Mouse (Mus musculus) left cerebral cortex, postnatal 14 days (tissue): ENCODE measurements around the gene Sub1. TPM values are rescaled to one million over a fixed set of nuclear protein-coding genes. Genes with fewer than 3 reads are reported as not detected.
A peak's percentile ranks its signal among the peaks of the same experiment; 100 is the strongest.

Experiments used
- DNase-seq, 2 experiments: peaks; one replicate each; pipeline ENCODE4 v3.0.0; 2021 to 2022; ENCODE audit warnings: low spot score in 2 of 2, mixed read lengths in 1 of 2
- intact Hi-C: fragments of 180-260 bp; cut with DNase I; formaldehyde crosslinking; loops from one replicate; pipeline ENCODE4 v1.15.1; 2025
- long read RNA-seq, 2 experiments: library from polyadenylated mRNA; stranded (forward); transcript quantifications; one replicate each; pipeline ENCODE4 v2.0.0; 2021
- total RNA-seq, 2 experiments: library from RNA; stranded (reverse); gene quantifications; 2 replicates each; pipeline ENCODE4 v1.2.3; 2021

Sub1 gene
- 100 to 1,000 TPM; 308 to 316 TPM for total RNA-seq
- long read RNA-seq, experiment 1, transcript Sub1-201 (5 exons, 3,372 nt) = major isoform, 389 of 401 reads
- long read RNA-seq, experiment 1, partial matches to known transcripts = 7 of 401 reads
- long read RNA-seq, experiment 1, other reads (novel, unspliced or antisense) = 5 of 401 reads
- long read RNA-seq, experiment 2, transcript Sub1-201 (5 exons, 3,372 nt) = major isoform, 291 of 304 reads
- long read RNA-seq, experiment 2, partial matches to known transcripts = 5 of 304 reads
- long read RNA-seq, experiment 2, other reads (novel, unspliced or antisense) = 8 of 304 reads

DNA sequence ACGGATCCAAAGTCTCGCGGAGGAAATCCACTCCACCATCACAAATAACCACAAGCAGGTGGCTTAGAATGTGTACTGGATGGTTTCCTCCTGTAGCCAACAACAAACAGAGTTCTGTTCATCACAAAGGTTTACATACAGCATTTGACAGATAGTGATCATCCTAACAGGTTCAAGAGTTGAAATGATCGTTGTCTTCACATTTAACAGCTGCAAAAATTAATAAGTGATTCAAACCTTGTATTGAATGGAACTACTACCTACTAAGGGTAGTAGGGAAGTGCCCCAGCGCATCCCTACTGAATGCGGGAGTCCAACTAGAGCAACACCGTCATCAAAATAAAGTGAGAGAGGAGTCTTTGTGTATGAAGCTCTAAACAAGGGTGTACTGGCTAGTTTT lies at the start of gene Sub1:
Gene Sub1, minus strand, starts transcription at position 101 of the 400 bp plus-strand sequence.
- DNase-seq = no peak
- intact Hi-C loops = loop anchor here (5.0 kb wide), 1 partner anchor 95 kb away; no protein-coding TSS in a partner anchor

- intact Hi-C loops = no loop called here
- DNase-seq = no peak
Measured at GRCm38 (mm10) chr15:12040407-12040710, 43.6 kb upstream of the Sub1 start.

GRCm38 (mm10) chr15:12039671-12040406 lies 43.1 kb upstream of the Sub1 start:
- peak in 1 of 2 experiments; percentile 38 for DNase-seq
- intact Hi-C loops = loop anchor here (5.0 kb wide), 1 partner anchor 48 kb away; no protein-coding TSS in a partner anchor

- intact Hi-C loops = loop anchor here (5.0 kb wide), 1 partner anchor 47 kb away; no protein-coding TSS in a partner anchor
- DNase-seq = peak in 1 of 2 experiments; percentile 46
Measured at GRCm38 (mm10) chr15:12039256-12039655, 42.5 kb upstream of the Sub1 start.

GRCm38 (mm10) chr15:12037866-12038625 lies 41.3 kb upstream of the Sub1 start:
- intact Hi-C loops = loop anchor here (5.0 kb wide), 1 partner anchor 46 kb away; no protein-coding TSS in a partner anchor
- no peak for DNase-seq

GRCm38 (mm10) chr15:12037217-12037616 lies 40.4 kb upstream of the Sub1 start:
- peak; percentile 38 to 52 for DNase-seq

DNA sequence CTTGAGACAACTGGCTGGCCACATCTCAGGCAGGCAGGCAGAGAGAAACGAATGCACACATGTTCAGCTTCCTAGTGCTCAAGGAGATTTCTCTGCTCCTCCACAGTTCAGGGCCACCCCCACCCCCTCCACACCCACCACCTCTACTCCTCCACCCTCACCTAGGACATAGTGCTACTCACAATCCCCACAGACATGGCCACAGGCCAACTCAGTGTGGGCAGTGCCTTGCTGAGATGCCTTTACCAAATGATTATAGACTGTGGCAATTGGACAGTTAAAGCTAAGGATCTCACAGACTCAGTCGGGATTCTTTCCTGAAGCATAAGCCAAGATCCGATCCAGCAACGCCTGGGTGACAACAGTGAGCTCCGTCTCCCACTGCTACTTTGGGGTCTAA lies 39.9 kb upstream of the Sub1 start:
- intact Hi-C loops = loop anchor here (5.0 kb wide), 1 partner anchor 44 kb away; no protein-coding TSS in a partner anchor
- DNase-seq = no peak

More at GRCm38 (mm10) chr15:12037217-12037616, 40.4 kb upstream of the Sub1 start:
- intact Hi-C loops = loop anchor here (5.0 kb wide), 1 partner anchor 45 kb away; no protein-coding TSS in a partner anchor

GRCm38 (mm10) chr15:12034317-12034716 lies 37.5 kb upstream of the Sub1 start:
- DNase-seq = no peak

DNA sequence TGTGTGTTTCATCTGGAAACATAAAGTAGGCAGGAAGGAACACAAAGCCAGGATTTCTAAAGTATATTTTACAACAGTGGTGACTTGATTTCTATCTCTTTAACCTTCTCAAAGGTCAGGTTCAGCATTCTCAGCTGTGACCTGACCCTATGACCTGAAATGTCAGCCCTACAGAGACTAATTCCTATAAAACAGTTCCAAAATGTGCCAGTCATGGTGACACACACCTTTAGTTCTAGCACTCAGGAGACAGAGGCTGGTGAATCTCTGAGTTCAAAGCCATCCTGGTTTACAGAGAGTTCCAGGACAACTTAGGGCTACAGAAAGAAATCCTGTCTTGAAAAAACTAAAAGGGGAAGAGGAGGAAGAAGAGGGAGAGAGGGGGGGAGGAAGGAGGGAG lies 36.4 kb upstream of the Sub1 start:
- intact Hi-C loops = no loop called here
- DNase-seq = no peak

More at GRCm38 (mm10) chr15:12034317-12034716, 37.5 kb upstream of the Sub1 start:
- intact Hi-C loops = no loop called here

GRCm38 (mm10) chr15:12032512-12032911 lies 35.7 kb upstream of the Sub1 start:
- DNase-seq = no peak
- intact Hi-C loops = no loop called here

DNA sequence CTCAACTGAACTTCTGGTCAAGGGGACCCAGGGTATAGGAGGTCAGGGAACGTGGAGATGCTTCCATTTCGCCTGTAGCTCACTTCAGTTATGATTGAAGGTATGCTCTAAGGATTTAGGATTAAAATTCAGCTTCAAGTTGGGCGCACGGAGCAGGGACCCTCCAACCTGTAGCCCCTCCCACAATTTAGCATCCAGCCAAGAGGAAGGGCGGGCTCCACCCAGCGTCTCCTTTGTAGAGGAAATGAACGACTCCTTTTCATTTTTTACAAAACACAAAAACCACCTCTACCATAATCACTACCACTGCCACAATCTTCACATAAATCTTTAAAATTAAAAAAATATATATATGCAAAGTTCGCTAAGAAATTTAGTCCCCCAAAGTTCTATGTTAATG lies 35.1 kb upstream of the Sub1 start:
- intact Hi-C loops = no loop called here
- DNase-seq = no peak

- DNase-seq = no peak
- intact Hi-C loops = no loop called here
Measured at GRCm38 (mm10) chr15:12030221-12030620, 33.4 kb upstream of the Sub1 start.

- intact Hi-C loops = no loop called here
- DNase-seq = no peak
Measured at GRCm38 (mm10) chr15:12027807-12028206, 31.0 kb upstream of the Sub1 start.

DNA sequence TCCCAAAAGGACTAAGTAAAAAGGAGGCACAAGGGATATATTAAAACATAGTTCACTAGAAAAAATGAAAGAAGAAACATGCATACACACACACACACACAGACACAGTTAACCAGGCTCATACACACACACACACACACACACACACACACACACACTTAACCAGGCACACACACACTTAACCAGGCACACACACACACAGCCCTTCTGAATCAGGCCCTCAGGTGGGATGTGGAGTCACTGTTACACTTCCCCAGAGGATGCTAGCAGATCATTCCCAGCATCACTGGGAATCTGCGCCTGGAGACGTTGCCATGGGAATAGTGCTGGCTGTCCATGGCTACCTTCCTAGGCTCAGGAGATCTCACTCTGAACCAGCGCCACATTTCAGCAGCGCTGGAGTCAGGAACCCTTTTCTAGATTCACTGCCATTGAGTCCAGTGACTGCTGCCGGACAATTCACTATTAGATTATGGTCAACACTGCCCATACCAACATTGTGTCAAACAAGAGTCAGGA lies 30.2 kb upstream of the Sub1 start:
- DNase-seq = peak; percentile 43 to 45
- intact Hi-C loops = no loop called here

DNA sequence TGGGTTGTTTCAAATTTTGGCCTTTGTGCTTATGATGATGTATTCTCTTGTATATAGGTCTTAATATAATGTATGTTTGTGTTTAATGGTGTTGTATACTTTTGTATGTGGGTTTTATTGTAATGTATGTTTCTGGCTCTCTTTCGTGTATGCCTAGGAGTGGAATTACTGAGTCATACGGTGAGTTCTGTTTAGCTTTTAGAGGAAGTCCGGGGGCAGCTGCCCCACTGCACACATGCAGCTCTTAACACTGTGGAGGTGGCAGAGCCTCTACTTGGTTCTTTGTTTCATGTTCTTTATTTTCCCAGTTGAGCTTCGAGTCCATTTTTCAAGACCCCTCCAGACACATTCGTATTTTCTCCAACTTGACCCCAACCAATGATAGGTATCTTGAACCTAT lies 29.2 kb upstream of the Sub1 start:
- intact Hi-C loops = no loop called here
- no peak for DNase-seq

DNA sequence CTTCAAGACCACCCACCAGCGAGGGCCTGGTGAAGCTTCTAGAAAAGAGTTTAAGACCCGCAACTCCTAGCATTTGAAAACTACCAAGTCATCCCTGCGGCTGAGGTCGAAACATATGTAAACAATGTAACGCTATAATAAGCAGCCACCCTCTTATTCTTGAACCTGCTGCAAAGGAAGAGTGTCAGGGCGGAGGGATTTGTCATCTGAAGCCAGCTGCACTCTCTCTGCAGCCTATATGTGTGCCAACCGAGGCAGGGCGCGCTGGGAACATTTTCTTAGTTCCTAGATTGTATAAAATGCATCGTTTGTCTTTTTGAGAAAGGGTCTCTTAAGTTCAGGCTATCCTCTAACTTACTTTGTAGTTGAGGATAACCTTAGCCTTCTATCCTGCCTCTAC lies 28.6 kb upstream of the Sub1 start:
- intact Hi-C loops = no loop called here
- no peak for DNase-seq

GRCm38 (mm10) chr15:12024791-12025268 lies 28.0 kb upstream of the Sub1 start:
- intact Hi-C loops = no loop called here
- peak; percentile 23 to 58 for DNase-seq

- no peak for DNase-seq
- intact Hi-C loops = no loop called here
Measured at GRCm38 (mm10) chr15:12019443-12019842, 22.7 kb upstream of the Sub1 start.

DNA sequence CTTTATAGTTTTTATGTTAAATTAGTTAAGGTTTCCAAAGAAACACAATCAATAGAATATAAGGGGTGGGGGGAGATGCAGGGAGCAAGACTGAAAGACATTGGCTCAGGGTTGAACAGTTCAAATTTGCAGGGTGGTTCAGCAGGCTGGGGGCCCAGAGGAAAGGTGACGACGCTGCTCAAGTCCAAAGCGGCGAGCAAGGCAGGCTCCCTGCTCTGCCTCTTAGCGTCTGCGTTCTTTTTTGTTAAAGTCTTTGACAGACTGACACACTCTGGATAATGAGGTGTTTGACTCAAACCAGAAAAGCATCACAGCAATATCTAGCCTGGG lies 21.6 kb upstream of the Sub1 start:
- no peak for DNase-seq
- intact Hi-C loops = no loop called here
